Mouse (Mus musculus): ENCODE measurements around the gene Tnfrsf11a.

- TF ChIP-seq POLR2A (IDR thresholded peaks at IDR 0.05; ENCODE audit: borderline replicate concordance, low read depth, low read length), result no peak
- TF ChIP-seq CTCF (IDR thresholded peaks at IDR 0.05; ENCODE audit: low read depth, low read length), result no peak
Measured at GRCm38 (mm10) chr1:105802941-105803340, 22.4 kb downstream of the Tnfrsf11a start.

Data from bone marrow macrophage, adult 2 months (primary cell).